Mouse (Mus musculus): ENCODE measurements at regions not wholly inside any gene's neighbourhood (a gene's known extent, or its start where the extent isn't known, plus 50 kb on each side); places are given as distances from the start of the nearest gene placed in this dataset.

DNA sequence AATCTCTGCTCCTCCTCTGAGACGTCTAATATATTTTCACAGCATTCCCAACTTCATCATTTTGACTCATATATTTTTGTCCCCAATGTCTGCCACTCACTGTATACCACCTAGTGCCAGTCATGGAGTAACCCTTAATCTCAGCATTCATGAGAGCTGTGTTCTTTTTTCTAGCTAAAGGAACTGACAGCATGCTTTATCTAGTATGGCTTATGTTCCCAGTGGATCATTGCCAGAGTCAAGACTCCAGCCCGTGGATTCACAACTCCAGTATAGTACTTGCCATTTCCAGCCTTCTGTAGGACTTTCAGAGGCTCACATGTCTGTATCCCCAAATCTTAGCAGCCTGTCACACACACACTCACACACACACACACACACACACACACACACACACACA is 316.5 kb downstream of the Cmpk2 start:
- no peak for DNase-seq (ENCODE audit: low spot score in 2 of 2)

DNA sequence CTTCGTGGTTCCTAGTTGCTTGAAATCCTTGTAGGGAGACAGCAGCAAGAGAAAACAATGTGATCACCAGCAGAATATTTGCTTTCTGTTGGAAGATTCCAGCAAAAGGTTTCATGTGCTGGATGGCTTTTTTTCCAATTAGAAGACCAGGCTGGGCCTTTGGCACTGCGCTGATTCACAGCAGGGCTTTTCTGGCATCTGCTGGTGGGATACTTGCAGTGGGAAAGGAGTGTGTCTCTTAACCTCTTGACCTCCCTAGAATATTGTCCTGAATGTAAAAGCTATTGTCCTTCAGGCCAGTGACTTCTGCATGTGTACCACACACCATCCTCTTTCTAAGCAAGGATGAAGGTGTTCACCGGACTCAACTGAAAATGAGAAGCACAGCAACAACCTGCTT is 315.4 kb downstream of the Cmpk2 start:
- DNase-seq (ENCODE audit: low spot score in 2 of 2): no peak

DNA sequence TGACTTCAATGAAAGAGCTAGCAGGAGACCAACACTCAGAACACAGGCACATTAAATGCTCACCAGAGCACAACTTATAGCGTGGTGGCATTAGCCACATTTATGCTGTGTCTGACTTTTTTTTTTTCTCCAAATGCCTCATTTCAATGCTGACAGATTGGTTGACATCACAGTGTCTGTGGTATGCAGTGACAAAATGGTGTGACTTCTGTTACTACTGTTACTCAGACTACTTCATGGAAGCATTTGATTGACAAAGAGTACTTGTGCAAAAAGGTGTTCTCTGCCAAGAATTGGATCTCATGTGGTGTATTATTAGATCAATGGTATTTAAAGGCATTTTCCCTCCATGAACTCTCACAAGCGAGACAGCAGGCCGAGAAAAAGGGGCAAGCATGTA is 314.8 kb downstream of the Cmpk2 start:
- DNase-seq (ENCODE audit: low spot score in 2 of 2): no peak

DNA sequence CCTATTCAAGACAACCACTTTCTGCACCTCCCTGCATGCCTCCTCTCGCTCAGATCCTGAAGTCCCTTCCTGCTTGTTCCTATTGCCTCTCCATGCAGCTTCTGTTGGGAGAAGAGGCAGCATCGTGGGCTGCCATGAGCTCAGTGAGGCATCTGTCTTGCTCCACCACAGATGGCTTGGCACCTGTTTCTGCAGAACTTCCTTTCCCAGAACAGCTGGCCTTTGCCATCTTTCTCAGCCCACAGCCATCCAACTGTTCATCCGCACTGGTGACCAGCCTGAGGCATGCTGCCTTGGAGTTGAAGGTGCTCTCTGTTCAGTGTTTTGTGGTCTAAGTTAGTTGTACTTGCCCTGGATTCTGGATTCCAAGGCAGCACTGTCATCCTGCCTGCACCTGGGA is 312.5 kb downstream of the Cmpk2 start:
- no peak for DNase-seq (ENCODE audit: low spot score in 2 of 2)

DNA sequence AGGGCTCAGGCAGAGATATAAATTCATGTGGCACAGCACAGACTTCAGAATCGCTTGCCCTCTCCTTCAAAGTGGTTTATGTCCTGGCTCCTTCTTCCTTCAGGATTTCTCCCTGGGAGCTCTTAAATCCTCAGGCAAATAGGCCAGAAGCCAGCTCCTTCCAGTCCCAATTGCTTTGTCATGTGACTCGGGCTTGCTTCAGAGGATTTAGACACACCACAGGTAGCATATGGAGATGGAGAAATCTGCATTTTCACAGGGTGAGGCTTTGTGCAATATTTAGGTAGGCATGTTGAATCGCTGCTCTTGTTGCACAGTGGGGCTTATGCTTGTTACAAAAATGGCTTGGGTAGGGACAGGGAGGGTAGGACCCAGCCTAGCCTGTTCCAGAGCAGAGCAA is 309.8 kb downstream of the Cmpk2 start:
- no peak for DNase-seq (ENCODE audit: low spot score in 2 of 2)

DNA sequence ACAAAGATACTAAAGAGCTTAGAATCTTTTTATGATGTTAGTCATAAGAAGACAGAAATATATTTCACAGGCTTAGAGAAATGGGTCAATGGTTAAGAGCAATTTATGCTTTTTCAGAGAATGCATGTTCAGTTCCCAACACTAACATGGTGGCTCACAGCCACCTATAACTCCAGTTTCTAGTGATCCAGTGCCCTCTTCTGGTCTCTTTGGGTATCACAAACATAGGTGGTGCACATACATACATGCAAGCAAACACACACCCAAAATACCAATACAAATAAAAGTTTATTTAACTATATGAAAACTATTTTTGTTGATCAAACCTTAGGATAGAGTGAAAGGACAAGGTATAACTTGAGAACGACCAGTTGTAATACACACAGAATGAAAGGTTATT is 308.0 kb downstream of the Cmpk2 start:
- DNase-seq (ENCODE audit: low spot score in 2 of 2): no peak

DNA sequence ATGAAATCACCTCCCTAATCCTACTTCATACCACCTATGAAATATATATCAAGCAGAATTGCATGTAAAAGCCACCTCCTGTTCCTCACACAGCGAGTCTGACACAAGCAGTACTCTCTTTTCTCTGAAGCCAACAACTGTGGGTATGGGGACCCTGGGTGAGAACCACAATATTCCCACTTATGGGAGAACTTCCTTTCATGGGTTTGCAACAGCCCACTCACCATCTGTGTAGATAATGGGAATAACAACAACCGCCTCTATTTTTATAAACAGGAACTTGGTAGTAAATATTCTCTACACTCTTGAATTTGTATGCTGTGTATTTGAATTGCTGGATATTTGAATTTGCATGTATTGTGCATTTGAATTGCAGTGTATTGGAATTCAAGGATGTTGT is 305.0 kb downstream of the Cmpk2 start:
- DNase-seq (ENCODE audit: low spot score in 2 of 2): no peak

DNA sequence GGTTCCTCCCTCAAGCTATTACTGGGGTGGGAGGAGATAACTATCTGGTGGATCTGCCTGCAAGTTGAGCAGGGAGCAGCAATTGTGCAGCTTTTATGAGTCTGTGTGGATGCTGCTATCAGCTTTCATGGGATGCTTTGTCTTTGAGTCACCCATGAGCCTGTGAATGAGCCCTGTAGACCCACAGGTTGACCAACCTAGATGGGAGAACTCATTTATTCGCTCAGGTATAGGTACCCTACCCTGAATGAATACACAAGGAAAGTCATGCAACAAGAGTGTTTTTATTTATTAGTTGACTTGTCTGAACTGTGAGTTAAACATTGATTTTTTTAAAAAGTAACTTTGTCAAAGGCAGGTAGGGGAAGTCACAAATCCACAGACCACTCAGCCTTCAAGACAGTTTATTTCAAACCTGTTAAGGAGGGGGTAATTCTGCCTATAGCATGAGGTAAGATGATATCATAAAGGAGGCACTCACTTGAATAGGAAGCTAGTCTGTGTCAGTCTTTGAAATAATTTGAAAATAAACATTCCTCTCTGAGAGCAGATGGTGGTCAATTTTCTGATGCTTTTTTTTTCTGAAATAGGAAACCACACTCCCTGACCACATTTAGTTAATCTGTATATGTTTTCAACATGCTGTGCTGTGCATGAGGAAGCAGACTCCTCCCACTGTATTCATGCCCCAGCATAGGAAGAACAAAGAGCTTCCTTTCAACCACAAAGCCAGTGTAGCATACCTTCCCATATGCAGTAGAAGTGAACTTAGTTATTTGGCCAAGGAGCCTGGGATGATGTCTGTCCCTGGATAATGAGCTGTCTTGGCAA is 302.0 kb downstream of the Cmpk2 start:
- DNase-seq (ENCODE audit: low spot score in 2 of 2): no peak

DNA sequence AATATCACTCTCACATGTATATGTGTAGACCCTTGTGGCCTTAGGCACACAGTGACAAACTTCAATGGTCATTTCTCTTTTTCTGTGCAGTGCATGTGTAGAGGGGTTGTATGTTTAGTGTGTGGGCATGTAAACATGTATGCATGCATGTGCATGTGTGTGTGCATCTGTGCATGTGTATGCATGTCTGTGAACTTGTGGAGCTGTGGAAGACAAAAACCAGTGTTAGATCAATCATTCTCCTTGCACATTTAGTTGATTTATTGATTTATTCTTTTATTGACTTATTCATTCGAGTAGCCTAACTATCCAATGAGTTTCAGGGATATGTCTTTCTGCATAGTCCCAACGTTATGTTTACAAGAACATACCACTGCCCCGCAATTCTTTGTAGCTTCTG is 298.5 kb downstream of the Cmpk2 start:
- no peak for DNase-seq (ENCODE audit: low spot score in 2 of 2)

DNA sequence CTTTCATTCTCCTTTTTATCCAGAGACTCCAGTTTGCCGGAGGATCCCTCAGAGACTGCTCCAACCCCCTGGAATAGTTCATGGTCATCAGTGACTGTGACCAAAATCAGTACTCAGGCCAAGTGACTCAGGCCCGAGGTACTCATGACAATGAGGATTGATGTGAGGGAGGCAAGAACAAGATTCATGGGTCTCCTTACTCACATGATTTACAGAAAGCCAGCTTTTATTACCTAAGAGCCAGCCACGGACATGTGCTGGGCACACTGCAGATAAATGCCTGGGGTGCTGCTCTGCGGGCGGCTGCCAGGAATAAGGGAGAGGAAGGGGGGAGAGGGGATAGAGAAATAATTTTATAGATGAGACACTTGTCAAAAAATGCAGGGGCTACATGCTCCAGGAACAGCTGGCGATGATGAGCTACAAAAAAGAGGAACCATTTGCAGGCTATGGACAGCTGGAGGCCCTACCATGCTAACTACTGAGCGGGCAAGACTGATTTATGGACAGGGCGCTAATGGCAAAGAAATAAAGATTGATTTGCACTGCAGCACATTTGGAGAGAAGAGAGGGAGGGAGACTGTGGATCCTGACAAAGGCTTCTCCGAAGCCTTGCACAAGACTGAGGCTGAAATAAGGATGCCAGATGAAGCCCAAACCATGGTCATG is 289.8 kb downstream of the Cmpk2 start:
- no peak for DNase-seq (ENCODE audit: low spot score in 2 of 2)

DNA sequence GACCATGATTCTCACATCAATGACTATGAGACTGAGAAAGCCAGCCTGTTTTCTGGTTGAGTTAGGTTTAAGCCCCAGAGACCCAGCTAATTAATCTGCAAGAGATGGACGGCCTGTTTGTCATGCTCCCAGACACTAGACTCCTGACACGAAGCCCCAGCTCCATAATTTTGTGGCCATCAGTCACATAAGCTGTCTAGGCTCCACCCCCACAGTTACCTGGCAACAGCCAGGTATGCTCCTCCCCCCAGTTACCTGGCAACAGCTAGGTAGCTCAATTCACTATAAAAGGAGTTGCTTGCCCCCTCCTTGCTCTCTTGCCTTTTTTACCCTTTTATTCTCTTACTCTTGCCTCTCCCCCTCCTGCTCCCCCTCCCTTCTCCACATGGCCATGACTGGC is 287.3 kb downstream of the Cmpk2 start:
- DNase-seq (ENCODE audit: low spot score in 2 of 2): no peak

DNA sequence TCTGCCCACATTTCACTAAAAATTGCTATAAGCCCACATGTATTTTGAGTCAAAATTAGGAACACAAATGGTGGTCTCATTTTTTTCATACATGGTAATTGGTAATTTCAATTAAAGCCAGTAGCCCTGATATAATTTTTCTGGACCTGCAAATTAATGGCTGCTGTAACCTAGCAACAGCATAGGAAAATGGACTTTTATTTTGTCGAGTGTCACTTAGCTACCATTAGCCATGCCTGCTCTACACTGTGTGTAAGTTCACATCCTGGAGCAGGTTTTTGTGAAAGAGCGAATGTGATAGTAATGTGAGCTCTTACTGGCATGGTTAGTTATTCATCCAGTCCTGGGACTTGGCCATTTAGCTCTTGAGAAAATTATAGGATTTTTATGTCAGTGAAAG is 285.6 kb downstream of the Cmpk2 start:
- no peak for DNase-seq (ENCODE audit: low spot score in 2 of 2)

DNA sequence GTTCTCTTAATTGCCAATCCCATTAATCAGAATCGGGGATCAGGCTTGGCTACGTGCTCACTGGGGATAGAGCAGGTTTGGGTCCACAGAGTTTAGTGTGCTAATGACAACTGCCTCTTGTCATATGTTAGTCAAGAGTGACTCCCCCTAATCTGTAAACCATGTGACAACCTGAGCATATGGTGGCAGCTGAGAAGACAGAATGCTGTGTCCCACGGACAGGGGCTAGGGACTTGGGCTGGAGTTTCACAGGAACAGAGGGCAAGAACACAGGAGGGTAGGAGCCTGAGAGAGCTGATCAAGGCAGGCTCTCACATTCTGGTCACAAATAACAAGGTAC is 265.5 kb downstream of the Cmpk2 start:
- no peak for DNase-seq (ENCODE audit: low spot score in 2 of 2)

DNA sequence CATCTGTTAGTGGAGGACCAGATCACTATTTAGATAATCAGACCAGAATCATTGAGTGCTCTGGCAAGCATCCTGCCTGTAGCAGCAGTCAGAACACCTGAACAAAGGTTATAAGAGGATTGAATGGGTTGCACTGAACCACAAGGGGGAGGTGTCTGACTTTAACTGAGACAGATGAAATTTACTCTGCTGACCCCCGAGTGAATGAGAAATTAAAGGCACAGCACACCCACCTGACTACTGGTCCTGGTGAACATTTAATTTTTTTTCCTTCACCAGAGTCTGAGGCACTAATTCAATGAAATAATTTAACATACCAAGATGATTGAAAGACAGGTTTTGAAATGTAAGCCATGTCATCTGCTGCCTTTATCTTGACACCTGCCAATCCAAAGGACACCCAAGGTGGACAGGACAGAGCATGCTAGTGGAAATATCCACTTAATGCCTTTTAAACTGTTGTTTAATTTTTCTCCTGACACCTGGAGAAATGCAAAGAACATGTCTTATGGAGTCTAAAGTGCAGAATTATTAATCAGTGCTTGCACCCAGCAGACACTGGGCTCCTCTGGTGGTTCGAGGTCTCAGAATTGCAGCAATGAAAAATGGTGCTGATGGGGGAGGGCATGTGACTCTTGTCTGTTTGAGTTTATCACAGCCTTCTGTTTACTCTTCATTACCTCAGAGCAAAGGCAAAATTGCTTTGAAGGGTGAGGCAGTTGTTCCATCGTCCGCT is 265.0 kb downstream of the Cmpk2 start:
- DNase-seq (ENCODE audit: low spot score in 2 of 2): no peak

DNA sequence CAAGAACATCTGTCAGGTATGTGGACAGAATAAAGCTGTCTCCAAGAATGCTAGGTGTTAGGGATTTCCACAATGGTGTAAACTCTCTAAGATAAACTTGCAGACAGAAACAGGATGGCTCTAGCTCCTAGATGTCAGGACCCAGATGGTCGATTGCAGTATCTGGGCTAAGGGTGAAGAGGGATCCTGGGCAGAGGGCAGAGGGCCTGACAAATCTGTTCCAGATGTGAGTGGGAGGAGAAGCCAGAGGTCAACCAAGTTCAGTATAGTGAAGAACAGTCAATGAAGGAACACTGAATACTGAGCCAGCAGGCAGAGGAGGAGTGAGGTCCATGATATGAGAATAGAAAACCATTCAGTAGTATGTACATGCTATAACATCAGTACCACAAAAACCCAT is 254.4 kb downstream of the Cmpk2 start:
- DNase-seq (ENCODE audit: low spot score in 2 of 2): no peak

DNA sequence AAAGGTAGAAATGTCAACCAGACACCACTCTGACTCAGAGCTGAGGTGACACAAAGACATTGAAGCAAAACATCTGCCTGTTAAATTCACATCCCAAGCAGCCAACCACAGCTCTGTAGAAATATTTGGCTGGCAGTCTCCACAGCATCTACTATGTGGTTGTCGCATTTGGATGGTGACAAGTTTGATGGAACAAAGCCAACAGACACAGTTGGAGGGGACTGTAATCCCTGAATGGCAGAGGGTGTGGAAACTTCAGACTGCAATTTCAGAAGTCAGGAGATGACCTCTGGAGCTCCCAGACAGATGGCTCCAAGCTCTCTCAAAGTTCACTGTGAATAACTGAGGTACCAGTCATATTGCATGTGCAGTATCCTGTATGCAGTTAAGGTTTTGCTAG is 229.8 kb downstream of the Cmpk2 start:
- no peak for DNase-seq (ENCODE audit: low spot score in 2 of 2)

DNA sequence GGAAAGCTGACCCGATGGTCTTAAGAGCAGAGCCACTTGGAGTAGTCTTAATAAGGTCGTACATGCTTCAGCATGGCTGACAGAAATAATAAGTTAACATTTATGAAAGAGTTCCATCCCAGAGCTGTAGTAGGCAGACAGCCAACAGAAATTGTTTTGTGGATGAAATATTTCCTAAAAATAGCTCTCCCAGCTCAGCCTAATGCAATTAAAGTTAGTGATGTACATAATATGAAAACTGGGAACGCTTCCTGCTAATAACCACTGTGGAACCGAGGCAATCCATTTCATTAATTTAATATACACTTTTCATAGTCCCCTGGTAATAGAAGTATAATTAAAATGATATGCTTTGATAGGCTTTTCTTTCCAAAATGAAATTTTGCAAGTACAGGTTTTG is 219.0 kb downstream of the Cmpk2 start:
- DNase-seq (ENCODE audit: low spot score in 2 of 2): no peak

DNA sequence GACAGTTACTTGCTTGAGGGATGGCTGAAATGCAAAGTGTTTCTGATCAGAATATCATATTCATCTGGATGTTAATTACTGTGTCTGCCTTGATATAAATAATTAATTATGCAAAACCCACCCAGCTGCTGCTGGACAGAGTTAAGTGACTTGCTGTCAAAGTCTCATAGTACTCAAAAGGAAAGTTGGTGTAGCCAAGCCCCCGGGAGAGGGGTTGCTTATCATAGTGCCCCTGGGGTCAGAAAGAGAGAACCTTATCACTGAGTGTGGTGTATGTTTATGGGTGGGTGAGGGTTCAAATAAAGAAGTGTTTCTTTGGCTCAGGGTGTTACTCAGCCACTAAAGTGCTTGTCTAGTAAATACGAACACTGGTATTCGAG is 211.6 kb downstream of the Cmpk2 start:
- no peak for DNase-seq (ENCODE audit: low spot score in 2 of 2)

DNA sequence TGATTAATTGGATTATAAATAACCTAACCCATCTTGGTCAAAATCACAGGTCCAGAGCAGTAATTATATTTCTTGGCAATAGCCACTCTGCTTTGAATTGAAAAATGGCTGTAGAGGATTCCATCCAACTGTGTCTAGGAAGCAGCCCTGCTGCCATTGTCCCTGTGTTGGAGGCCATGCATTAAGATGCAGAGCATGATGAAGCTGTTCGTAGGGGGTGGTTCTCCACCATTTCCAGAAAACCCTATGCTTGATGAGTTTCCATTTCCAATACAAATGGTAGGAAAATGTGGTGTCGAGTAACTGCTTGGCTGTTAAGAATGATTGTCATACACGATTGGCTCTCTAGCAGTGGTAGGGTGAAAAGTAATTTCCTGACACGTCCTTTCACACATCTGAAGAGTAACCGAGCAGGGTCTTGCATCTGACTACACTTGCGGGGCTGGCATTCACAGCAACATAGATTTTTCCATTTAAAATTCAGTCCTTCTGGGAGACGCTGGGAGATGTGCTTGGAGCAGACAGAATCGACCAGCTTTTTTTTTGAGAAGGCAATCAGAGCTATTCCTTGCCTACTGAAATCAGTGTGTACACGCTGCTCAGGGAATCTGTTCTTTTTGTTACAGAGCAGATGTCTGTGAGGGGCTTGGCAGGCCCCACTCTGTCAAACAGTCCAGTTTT is 211.0 kb downstream of the Cmpk2 start:
- DNase-seq (ENCODE audit: low spot score in 2 of 2): no peak

DNA sequence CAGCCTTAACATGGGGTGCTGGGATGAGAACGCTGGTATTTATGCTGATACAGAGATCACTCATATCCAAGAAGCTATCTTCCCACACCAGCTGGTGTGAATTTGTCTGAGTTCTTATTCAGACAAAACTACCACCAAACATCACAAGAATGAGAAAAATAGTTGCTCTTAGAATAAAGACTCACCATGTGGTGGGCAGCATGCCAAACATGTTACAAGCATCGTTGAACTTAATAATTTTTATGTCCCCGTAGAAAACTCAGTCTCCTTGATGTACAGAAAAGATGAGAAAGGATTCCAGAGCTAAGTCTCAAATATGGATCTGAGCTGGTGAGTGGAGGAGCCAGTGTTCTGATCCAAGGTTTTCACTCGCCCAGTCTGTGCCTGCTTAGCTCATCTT is 196.5 kb downstream of the Cmpk2 start:
- DNase-seq (ENCODE audit: low spot score in 2 of 2): no peak

DNA sequence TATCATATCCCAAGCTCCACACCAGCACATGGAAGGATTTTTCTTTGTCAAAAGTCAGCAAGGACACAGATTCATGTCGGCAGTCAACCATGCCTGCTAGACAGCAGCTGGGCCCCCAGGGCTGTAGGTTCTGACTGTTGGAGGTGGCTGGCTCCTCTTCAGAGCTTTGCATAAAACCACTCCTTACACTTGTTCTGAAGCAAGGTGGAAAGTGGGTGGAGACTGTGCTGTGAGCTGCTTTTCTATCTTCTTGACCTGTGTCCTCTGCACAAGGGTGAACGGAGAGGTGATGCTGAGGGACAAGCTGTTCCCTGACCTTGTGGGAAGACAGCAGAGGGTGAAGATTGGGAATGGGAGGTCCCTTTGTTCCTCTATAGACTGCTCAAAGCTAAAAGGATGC is 185.2 kb downstream of the Cmpk2 start:
- DNase-seq (ENCODE audit: low spot score in 2 of 2): no peak

DNA sequence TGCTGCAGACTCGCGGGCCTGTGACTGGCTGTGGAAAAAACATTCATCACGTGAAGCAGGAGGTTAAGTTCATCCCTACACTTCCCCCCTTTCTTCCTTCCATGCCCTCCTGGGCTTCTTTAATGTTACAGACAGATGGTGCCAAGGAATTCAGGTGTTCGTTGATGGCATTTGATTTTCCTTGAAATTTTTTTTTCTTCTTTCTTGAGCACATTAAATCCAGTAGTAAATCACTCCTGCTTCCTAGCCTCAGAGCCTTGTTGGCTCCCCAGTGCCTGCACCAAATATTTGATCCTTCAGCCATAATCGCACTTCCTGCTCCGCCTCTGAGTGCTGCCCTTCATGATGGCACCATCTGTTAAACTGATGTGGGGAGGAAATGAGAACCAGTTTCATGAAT is 184.8 kb downstream of the Cmpk2 start:
- no peak for DNase-seq (ENCODE audit: low spot score in 2 of 2)

DNA sequence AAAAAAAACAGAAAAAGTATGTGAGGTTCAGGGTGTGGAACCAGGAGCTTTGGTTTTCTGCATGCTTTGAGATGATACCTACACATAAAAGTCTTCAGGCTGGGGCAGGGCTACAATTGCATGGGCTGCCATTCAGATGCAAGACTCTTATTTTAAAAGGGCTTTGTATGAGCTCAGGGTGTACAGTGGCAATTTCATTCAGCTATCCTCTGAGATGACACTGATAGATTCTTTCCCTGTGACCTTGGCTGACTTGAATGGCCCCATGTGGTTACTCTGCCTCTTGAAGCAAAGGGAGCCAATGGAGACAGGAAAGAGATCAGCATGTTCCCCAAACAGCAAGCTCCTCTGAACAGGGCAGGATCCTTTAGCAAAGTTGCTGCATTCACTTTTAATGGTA is 177.1 kb downstream of the Cmpk2 start:
- DNase-seq (ENCODE audit: low spot score in 2 of 2): no peak
